In genomic region chr4:22106883-22107282, GRCm38 (mm10) we compare ENCODE assay signal across 20 mouse cellular contexts.
DNase-seq lines count a peak whose midpoint lies in the region; ATAC-seq lines count a peak whose summit lies in the region.
"Had no signal": no experiment of that assay in that cellular context is flagged by ENCODE, and none has a peak within 500 bp of the region (broad histone marks: within the 10 kb centered on the region; RNA-seq: fewer than 3 reads in every experiment).

No protein-coding gene starts in this region.

- no peak overlapping the region for H3K4me2 ChIP-seq in heart, embryonic 12.5 days
- H3K4me2 ChIP-seq: liver, embryonic 15.5 days; midbrain, embryonic 13.5 days; neural tube, embryonic 15.5 days had no signal

- H3K9ac ChIP-seq in heart, embryonic 12.5 days: no peak overlapping the region
- H3K9ac ChIP-seq: liver, embryonic 15.5 days; midbrain, embryonic 13.5 days; neural tube, embryonic 15.5 days had no signal

- no peak for ATAC-seq in cerebellum, adult (ENCODE audit: insufficient number of reproducible peaks, low FRiP score, low TSS enrichment)
- ATAC-seq in heart, embryonic 12.5 days (ENCODE audit: insufficient number of reproducible peaks, low FRiP score): no peak
- ATAC-seq: activated CD4-positive, CD25-positive, alpha-beta regulatory T cell, adult 4 months; inflammation-experienced regulatory T-cells, adult 6 months; midbrain, embryonic 13.5 days had no signal

- no peak overlapping the region for H3K4me3 ChIP-seq in heart, embryonic 12.5 days
- H3K4me3 ChIP-seq: liver, embryonic 15.5 days; midbrain, embryonic 13.5 days; neural tube, embryonic 15.5 days had no signal

- H3K27ac ChIP-seq in heart, embryonic 12.5 days (ENCODE audit: poor library complexity, severe bottlenecking): no peak overlapping the region
- H3K27ac ChIP-seq: liver, embryonic 15.5 days; midbrain, embryonic 13.5 days; neural tube, embryonic 15.5 days had no signal

- peaks cover 22% of the 10 kb centered on the region for H3K4me1 ChIP-seq in heart, embryonic 12.5 days (replicated peaks)
- H3K4me1 ChIP-seq: liver, embryonic 15.5 days had no signal

- WGBS in heart, embryonic 12.5 days: 71% methylated on average over 9 of the region's 9 CpGs

- no peaks in the 10 kb centered on the region for H3K36me3 ChIP-seq in heart, embryonic 12.5 days
- H3K36me3 ChIP-seq: G1E; liver, embryonic 15.5 days; midbrain, embryonic 13.5 days; neural tube, embryonic 15.5 days had no signal

- intact Hi-C loops in left cerebral cortex, postnatal 14 days (cut with DNase I): no loop called here

- DNase-seq in cerebellum, postnatal 14 days: peak; percentile 36 to 42
- DNase-seq in heart, adult 11 months: peak; percentile 64
- DNase-seq in left cerebral cortex, postnatal 14 days (ENCODE audit: low spot score in 2 of 2): peak; percentile 7 to 35
- no peak for DNase-seq in left cerebral cortex, adult 11 months (ENCODE audit: low spot score)
- peak; percentile 50 to 70 for DNase-seq in right cerebral cortex, postnatal 10 days (ENCODE audit: low spot score in 2 of 2)
- DNase-seq in right cerebral cortex, postnatal 36 days (ENCODE audit: low spot score in 2 of 2): no peak
- DNase-seq: adrenal gland, postnatal 10 days; cerebellum, adult 11-12 months; gastrocnemius, postnatal 14 days; heart, postnatal 10 days; kidney, adult 2 months; kidney, postnatal 14 days had no signal

- H3K27me3 ChIP-seq in heart, embryonic 12.5 days (replicated peaks): no peaks in the 10 kb centered on the region
- H3K27me3 ChIP-seq: liver, embryonic 15.5 days; midbrain, embryonic 13.5 days; neural tube, embryonic 15.5 days had no signal

- H3K9me3 ChIP-seq in heart, embryonic 12.5 days (replicated peaks): no peaks in the 10 kb centered on the region
- H3K9me3 ChIP-seq: G1E; liver, embryonic 15.5 days; midbrain, embryonic 13.5 days; neural tube, embryonic 15.5 days had no signal

Comparison
In these comparisons a context has a peak if more than half of its experiments do, and no peak if none do; other contexts are left out.
1. DNase-seq: peak in cerebellum, postnatal 14 days (2 of 2), heart, adult 11 months (single experiment), left cerebral cortex, postnatal 14 days (2 of 2) and right cerebral cortex, postnatal 10 days (2 of 2); none in left cerebral cortex, adult 11 months (single experiment) and right cerebral cortex, postnatal 36 days (0 of 2).